Comparison of ENCODE assay signal across 10 mouse cellular contexts in genomic region chr3:144531023-144531422, GRCm38 (mm10). TPM values are rescaled to one million over a fixed set of nuclear protein-coding genes. Genes with fewer than 3 reads are reported as not detected.
DNase-seq lines count a peak whose midpoint lies in the region; ATAC-seq and TF ChIP-seq lines count a peak whose summit lies in the region.
"Had no signal": no experiment of that assay in that cellular context is flagged by ENCODE, and none has a peak within 500 bp of the region (broad histone marks: within the 10 kb centered on the region; RNA-seq: fewer than 3 reads in every experiment).

No protein-coding gene starts in this region.

- H3K4me3 ChIP-seq in heart, embryonic 12.5 days = no peak overlapping the region
- H3K4me3 ChIP-seq in heart, postnatal 0 days (ENCODE audit: low read depth, low read length) = no peak overlapping the region
- no peak overlapping the region for H3K4me3 ChIP-seq in stomach, postnatal 0 days (ENCODE audit: low read depth, low read length)
- H3K4me3 ChIP-seq: embryonic facial prominence, embryonic 12.5 days; liver, embryonic 15.5 days had no signal

- TF ChIP-seq EP300 in heart, postnatal 0 days (IDR thresholded peaks at IDR 0.05; ENCODE audit: low read depth) = no peak
- TF ChIP-seq EP300 in stomach, postnatal 0 days (optimal IDR thresholded peaks at IDR 0.05) = no peak

- no peak overlapping the region; the same call in 1 of the 2 replicates for H3K27ac ChIP-seq in heart, embryonic 12.5 days (ENCODE audit: poor library complexity, severe bottlenecking)
- no peak overlapping the region for H3K27ac ChIP-seq in heart, postnatal 0 days (ENCODE audit: low read depth)
- no peak overlapping the region for H3K27ac ChIP-seq in stomach, postnatal 0 days (replicated peaks)
- H3K27ac ChIP-seq: embryonic facial prominence, embryonic 12.5 days; liver, embryonic 15.5 days had no signal

- 46% methylated on average over 5 of the region's 5 CpGs for WGBS in heart, embryonic 12.5 days
- WGBS in heart, postnatal 0 days = 29% methylated on average over 5 of the region's 5 CpGs
- 42% methylated on average over 5 of the region's 5 CpGs for WGBS in stomach, postnatal 0 days

- no peaks in the 10 kb centered on the region for H3K9me3 ChIP-seq in heart, embryonic 12.5 days (replicated peaks)
- no peaks in the 10 kb centered on the region for H3K9me3 ChIP-seq in heart, postnatal 0 days (replicated peaks; ENCODE audit: control insufficient read depth, low read length)
- H3K9me3 ChIP-seq in stomach, postnatal 0 days (ENCODE audit: control insufficient read depth, low read length) = no peaks in the 10 kb centered on the region
- H3K9me3 ChIP-seq: embryonic facial prominence, embryonic 12.5 days; liver, embryonic 15.5 days had no signal

- peak; percentile 62 for TF ChIP-seq CTCF in heart, postnatal 0 days (IDR thresholded peaks at IDR 0.05; ENCODE audit: low read depth)
- TF ChIP-seq CTCF in stomach, postnatal 0 days (IDR thresholded peaks at IDR 0.05; ENCODE audit: low read depth) = peak; percentile 74

- peaks cover 16% of the 10 kb centered on the region for H3K4me1 ChIP-seq in heart, embryonic 12.5 days (replicated peaks)
- H3K4me1 ChIP-seq in heart, postnatal 0 days (ENCODE audit: control insufficient read depth, insufficient read depth) = peaks cover 4% of the 10 kb centered on the region
- no peaks in the 10 kb centered on the region for H3K4me1 ChIP-seq in stomach, postnatal 0 days (replicated peaks; ENCODE audit: control insufficient read depth, insufficient read depth)

- H3K36me3 ChIP-seq in heart, embryonic 12.5 days = no peaks in the 10 kb centered on the region
- H3K36me3 ChIP-seq in heart, postnatal 0 days (replicated peaks; ENCODE audit: control insufficient read depth, insufficient read depth, low read length) = no peaks in the 10 kb centered on the region
- H3K36me3 ChIP-seq in stomach, postnatal 0 days (ENCODE audit: control insufficient read depth, insufficient read depth, low read length) = no peaks in the 10 kb centered on the region
- H3K36me3 ChIP-seq: embryonic facial prominence, embryonic 12.5 days; liver, embryonic 15.5 days had no signal

- no peak for DNase-seq in heart, adult 11 months
- peak; percentile 14 for DNase-seq in ovary, adult 18-20 months (ENCODE audit: low spot score)
- DNase-seq in ovary, postnatal 36 days (ENCODE audit: low spot score) = no peak
- DNase-seq in heart, postnatal 0 days (ENCODE audit: low spot score) = peak; percentile 60
- DNase-seq in stomach, postnatal 0 days (ENCODE audit: low spot score) = no peak
- DNase-seq in gastrocnemius, postnatal 14 days = no peak
- no peak for DNase-seq in right cerebral cortex, postnatal 4 days

- H3K27me3 ChIP-seq in heart, embryonic 12.5 days (replicated peaks) = no peaks in the 10 kb centered on the region
- H3K27me3 ChIP-seq in heart, postnatal 0 days (ENCODE audit: control insufficient read depth, insufficient read depth, low read length) = no peaks in the 10 kb centered on the region
- H3K27me3 ChIP-seq in stomach, postnatal 0 days (ENCODE audit: control insufficient read depth, insufficient read depth, low read length) = no peaks in the 10 kb centered on the region
- H3K27me3 ChIP-seq: embryonic facial prominence, embryonic 12.5 days; liver, embryonic 15.5 days had no signal

- intact Hi-C loops in gastrocnemius, postnatal 14 days (cut with DNase I; ENCODE audit: low total_unique reads) = loop anchor here (5.0 kb wide), 1 partner anchor 81 kb away; no protein-coding TSS in a partner anchor

- no peak overlapping the region for H3K4me2 ChIP-seq in heart, embryonic 12.5 days
- H3K4me2 ChIP-seq in heart, postnatal 0 days (ENCODE audit: low read depth, low read length) = peak overlapping the region; percentile 46
- peak overlapping the region; percentile 31; the same call in 1 of the 2 replicates for H3K4me2 ChIP-seq in stomach, postnatal 0 days (replicated peaks; ENCODE audit: low read depth)
- H3K4me2 ChIP-seq: embryonic facial prominence, embryonic 12.5 days; liver, embryonic 15.5 days had no signal

- ATAC-seq in heart, embryonic 12.5 days (ENCODE audit: insufficient number of reproducible peaks, low FRiP score) = no peak
- no peak for ATAC-seq in heart, postnatal 0 days (ENCODE audit: insufficient read depth, low read depth)
- ATAC-seq in stomach, postnatal 0 days (ENCODE audit: low FRiP score, low TSS enrichment) = no peak; the same call in 1 of the 2 replicates

- peak overlapping the region; percentile 41; the same call in 1 of the 2 replicates for H3K9ac ChIP-seq in heart, embryonic 12.5 days
- H3K9ac ChIP-seq in heart, postnatal 0 days (replicated peaks; ENCODE audit: low read depth, low read length) = no peak overlapping the region
- H3K9ac ChIP-seq in stomach, postnatal 0 days (ENCODE audit: low read length) = no peak overlapping the region
- H3K9ac ChIP-seq: embryonic facial prominence, embryonic 12.5 days; liver, embryonic 15.5 days had no signal

RNA-seq across cellular contexts. Expression of gene Hs2st1, which starts 39.0 kb away (rescaled TPM):
- polyA plus RNA-seq in heart, embryonic 12.5 days (2016; fragmentation: Nextera tagmentation; extraction: Ambion mirVana) = 11.6 and 11.7 TPM in 2 replicates
- 9.0 and 16.1 TPM in 2 replicates for total RNA-seq in heart, postnatal 0 days (2014; rRNA removed; ENCODE audit: low replicate concordance)
- 3.3 and 3.5 TPM in 2 replicates for polyA plus RNA-seq in heart, postnatal 0 days (2015; fragmentation: Nextera tagmentation; extraction: Ambion mirVana)
- 5.1 and 5.8 TPM in 2 replicates for polyA plus RNA-seq in stomach, postnatal 0 days (2015; fragmentation: Nextera tagmentation; extraction: Ambion mirVana)
- 10 to 100 TPM; 13.7 to 17.6 TPM for total RNA-seq in gastrocnemius, postnatal 14 days (2021)

RNA-seq across cellular contexts. Expression of gene Selenof, which starts 39.1 kb away (rescaled TPM):
- polyA plus RNA-seq in heart, embryonic 12.5 days (2016; fragmentation: Nextera tagmentation; extraction: Ambion mirVana) = 405 and 413 TPM in 2 replicates
- total RNA-seq in heart, postnatal 0 days (2014; rRNA removed; ENCODE audit: low replicate concordance) = 245 and 260 TPM in 2 replicates
- 416 and 439 TPM in 2 replicates for polyA plus RNA-seq in heart, postnatal 0 days (2015; fragmentation: Nextera tagmentation; extraction: Ambion mirVana)
- polyA plus RNA-seq in stomach, postnatal 0 days (2015; fragmentation: Nextera tagmentation; extraction: Ambion mirVana) = 546 and 560 TPM in 2 replicates
- 100 to 1,000 TPM; 150 to 172 TPM for total RNA-seq in gastrocnemius, postnatal 14 days (2021)

Comparison
In these comparisons a context has a peak if more than half of its experiments do, and no peak if none do; other contexts are left out.
1. DNase-seq: peak in ovary, adult 18-20 months (single experiment) and heart, postnatal 0 days (single experiment); none in heart, adult 11 months (single experiment), ovary, postnatal 36 days (single experiment), stomach, postnatal 0 days (single experiment), gastrocnemius, postnatal 14 days (single experiment) and right cerebral cortex, postnatal 4 days (single experiment).